ENCODE assay signal across 12 mouse cellular contexts in genomic region chr6:43335619-43336234, GRCm38 (mm10). TPM values are rescaled to one million over a fixed set of nuclear protein-coding genes. Genes with fewer than 3 reads are reported as not detected.
A peak's percentile ranks its signal among the peaks of the same experiment; 100 is the strongest.
DNase-seq lines count a peak whose midpoint lies in the region; ATAC-seq and TF ChIP-seq lines count a peak whose summit lies in the region.
"Had no signal": no experiment of that assay in that cellular context is flagged by ENCODE, and none has a peak within 500 bp of the region (broad histone marks: within the 10 kb centered on the region; RNA-seq: fewer than 3 reads in every experiment).

No protein-coding gene starts in this region.

- no peaks in the 10 kb centered on the region for H3K9me3 ChIP-seq in hindbrain, postnatal 0 days (ENCODE audit: low read length)
- H3K9me3 ChIP-seq in hindbrain, embryonic 10.5 days, result no peaks in the 10 kb centered on the region
- H3K9me3 ChIP-seq in neural tube, embryonic 13.5 days, result no peaks in the 10 kb centered on the region
- H3K9me3 ChIP-seq: embryonic facial prominence, embryonic 12.5 days had no signal

- 72% methylated on average over 3 of the region's 3 CpGs for WGBS in hindbrain, postnatal 0 days
- WGBS in hindbrain, embryonic 10.5 days, result 85% methylated on average over 3 of the region's 3 CpGs
- WGBS in neural tube, embryonic 13.5 days, result 78% methylated on average over 3 of the region's 3 CpGs

- no peaks in the 10 kb centered on the region for H3K36me3 ChIP-seq in hindbrain, postnatal 0 days (ENCODE audit: insufficient read depth, low read length)
- no peaks in the 10 kb centered on the region for H3K36me3 ChIP-seq in hindbrain, embryonic 10.5 days
- no peaks in the 10 kb centered on the region for H3K36me3 ChIP-seq in neural tube, embryonic 13.5 days
- H3K36me3 ChIP-seq: embryonic facial prominence, embryonic 12.5 days had no signal

- H3K27ac ChIP-seq in hindbrain, postnatal 0 days, result no peak overlapping the region
- no peak overlapping the region for H3K27ac ChIP-seq in hindbrain, embryonic 10.5 days
- no peak overlapping the region for H3K27ac ChIP-seq in neural tube, embryonic 13.5 days (replicated peaks)
- H3K27ac ChIP-seq: embryonic facial prominence, embryonic 12.5 days had no signal

- TF ChIP-seq CTCF in hindbrain, postnatal 0 days (IDR thresholded peaks at IDR 0.05; ENCODE audit: low read depth), result peak; percentile 30; the same call in 1 of the 2 replicates
- no peak for TF ChIP-seq CTCF in brain, embryonic 14.5 days (IDR thresholded peaks at IDR 0.05; ENCODE audit: borderline replicate concordance, extremely low read depth, insufficient read depth, insufficient read length)

- H3K4me2 ChIP-seq in hindbrain, postnatal 0 days (ENCODE audit: low read depth, low read length), result no peak overlapping the region
- H3K4me2 ChIP-seq in neural tube, embryonic 13.5 days, result no peak overlapping the region
- H3K4me2 ChIP-seq: embryonic facial prominence, embryonic 12.5 days had no signal

- H3K4me3 ChIP-seq in hindbrain, postnatal 0 days (ENCODE audit: low read length), result no peak overlapping the region
- no peak overlapping the region for H3K4me3 ChIP-seq in hindbrain, embryonic 10.5 days
- H3K4me3 ChIP-seq in neural tube, embryonic 13.5 days, result no peak overlapping the region
- H3K4me3 ChIP-seq: embryonic facial prominence, embryonic 12.5 days had no signal

- TF ChIP-seq POLR2A in brain, embryonic 14.5 days (IDR thresholded peaks at IDR 0.05; ENCODE audit: borderline replicate concordance, extremely low read depth, insufficient read depth, insufficient read length, poor library complexity, severe bottlenecking), result no peak

- peak; percentile 78 for DNase-seq in hindbrain, postnatal 0 days (ENCODE audit: low spot score)
- DNase-seq in hindbrain, embryonic 10.5 days (ENCODE audit: low spot score), result no peak
- DNase-seq in neural tube, embryonic 10.5 days (ENCODE audit: extremely low spot score, low spot score), result no peak
- peak; percentile 44 for DNase-seq in brain, embryonic 14.5 days (ENCODE audit: low read depth)
- peak; percentile 15 for DNase-seq in naive thymus-derived CD4-positive, alpha-beta T cell, adult 2 months (ENCODE audit: low read depth)
- no peak for DNase-seq in kidney, postnatal 10 days
- DNase-seq: gastrocnemius, postnatal 36 days; kidney, adult 18-20 months; right cerebral cortex, postnatal 25 days had no signal

- peak; percentile 21; the same call in 1 of the 2 replicates for ATAC-seq in hindbrain, postnatal 0 days
- peak; percentile 6; the same call in 1 of the 2 replicates for ATAC-seq in neural tube, embryonic 13.5 days (ENCODE audit: low read depth)

- peaks cover 12% of the 10 kb centered on the region for H3K4me1 ChIP-seq in hindbrain, postnatal 0 days (ENCODE audit: insufficient read depth, low read length)
- no peaks in the 10 kb centered on the region for H3K4me1 ChIP-seq in hindbrain, embryonic 10.5 days (replicated peaks)
- peaks cover 8% of the 10 kb centered on the region; the same call in 1 of the 2 replicates for H3K4me1 ChIP-seq in neural tube, embryonic 13.5 days (replicated peaks)
- H3K4me1 ChIP-seq: embryonic facial prominence, embryonic 12.5 days had no signal

- H3K9ac ChIP-seq in hindbrain, postnatal 0 days (replicated peaks; ENCODE audit: low read length), result no peak overlapping the region
- no peak overlapping the region for H3K9ac ChIP-seq in neural tube, embryonic 13.5 days
- H3K9ac ChIP-seq: embryonic facial prominence, embryonic 12.5 days had no signal

- no peaks in the 10 kb centered on the region for H3K27me3 ChIP-seq in hindbrain, postnatal 0 days (ENCODE audit: insufficient read depth, low read length)
- H3K27me3 ChIP-seq in hindbrain, embryonic 10.5 days (ENCODE audit: insufficient read depth, poor library complexity, severe bottlenecking), result no peaks in the 10 kb centered on the region
- no peaks in the 10 kb centered on the region for H3K27me3 ChIP-seq in neural tube, embryonic 13.5 days
- H3K27me3 ChIP-seq: embryonic facial prominence, embryonic 12.5 days had no signal

RNA-seq across cellular contexts. Expression of gene Nobox, which starts 26.4 kb away (rescaled TPM):
- not detected in 2 replicates for total RNA-seq in hindbrain, postnatal 0 days (2014; rRNA removed)
- polyA plus RNA-seq in hindbrain, postnatal 0 days (2015; fragmentation: Nextera tagmentation; extraction: Ambion mirVana), result not detected in 2 replicates
- polyA plus RNA-seq in hindbrain, embryonic 10.5 days (2016; fragmentation: Nextera tagmentation; extraction: Ambion mirVana), result 0.10 TPM in 1 of 2 replicates, not detected in the other
- not detected in 2 replicates for polyA plus RNA-seq in neural tube, embryonic 13.5 days (2015; fragmentation: Nextera tagmentation; extraction: Ambion mirVana)
- not detected in 2 replicates for polyA plus RNA-seq in brain, embryonic 14.5 days (2012; rRNA removed)
- total RNA-seq: gastrocnemius, postnatal 36 days; left cerebral cortex, postnatal 10 days had no signal
- polyA plus RNA-seq: embryonic facial prominence, embryonic 12.5 days had no signal

Comparison
In these comparisons a context has a peak if more than half of its experiments do, and no peak if none do; other contexts are left out.
1. DNase-seq: peak in hindbrain, postnatal 0 days (single experiment), brain, embryonic 14.5 days (single experiment) and naive thymus-derived CD4-positive, alpha-beta T cell, adult 2 months (single experiment); none in hindbrain, embryonic 10.5 days (single experiment), neural tube, embryonic 10.5 days (single experiment) and kidney, postnatal 10 days (single experiment).